Mouse (Mus musculus): ENCODE data around the gene Usp46. TPM values are rescaled to one million over a fixed set of nuclear protein-coding genes. Genes with fewer than 3 reads are reported as not detected.

Gene Usp46
- polyA plus RNA-seq, 1 experiment from 2014 or later = 33.0 TPM

DNA sequence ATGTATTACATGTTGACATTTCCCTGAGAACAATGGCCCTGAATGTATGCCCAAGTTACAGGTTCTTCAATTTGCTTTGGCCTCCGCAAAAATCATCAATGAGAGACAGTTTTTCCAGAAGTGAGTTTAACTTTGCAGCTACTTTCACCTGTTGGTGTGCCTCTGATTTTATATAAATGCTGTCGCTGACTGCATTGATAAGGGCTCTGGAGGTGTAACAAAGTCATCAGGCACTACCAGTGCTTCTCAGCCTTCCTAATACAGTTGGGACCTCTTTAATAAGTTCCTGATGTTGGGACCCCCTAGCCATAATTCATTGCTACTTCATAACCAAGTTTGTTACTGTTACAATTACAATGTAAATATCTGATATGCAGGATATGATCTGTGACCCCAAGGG, 27.4 kb upstream of the Usp46 start:
- 0 out of 2 replicates have a peak, but pooled peaks cover 2% of the 10 kb centered on the region for H3K36me3 ChIP-seq (ENCODE audit: control insufficient read depth, insufficient read depth, low read length)
- H3K4me3 ChIP-seq (ENCODE audit: low read depth, low read length) = no peak overlapping the region
- H3K9ac ChIP-seq (ENCODE audit: low read length) = no peak overlapping the region
- no peaks in the 10 kb centered on the region for H3K27me3 ChIP-seq (ENCODE audit: control insufficient read depth, insufficient read depth, low read length)
- ATAC-seq (ENCODE audit: insufficient read depth, low FRiP score, low TSS enrichment) (no peak), DNase-seq (ENCODE audit: low spot score) (no peak)
- H3K27ac ChIP-seq (ENCODE audit: low read depth, low read length) = no peak overlapping the region
- no peaks in the 10 kb centered on the region for H3K4me1 ChIP-seq (ENCODE audit: control insufficient read depth, insufficient read depth, low read length)
- WGBS = 88% methylated on average over 2 of the region's 2 CpGs
- H3K9me3 ChIP-seq (ENCODE audit: control insufficient read depth, low read length) = no peaks in the 10 kb centered on the region
- H3K4me2 ChIP-seq (ENCODE audit: low read depth) = no peak overlapping the region

GRCm38 (mm10) chr5:74094841-74095437, 26.7 kb upstream of the Usp46 start:
- ATAC-seq (ENCODE audit: insufficient read depth, low FRiP score, low TSS enrichment) (no peak), DNase-seq (ENCODE audit: low spot score) (no peak)
- Histone ChIP-seq H3K9ac (ENCODE audit: low read length) (no peak overlapping the region), H3K9me3 (ENCODE audit: control insufficient read depth, low read length) (no peaks in the 10 kb centered on the region), H3K4me1 (ENCODE audit: control insufficient read depth, insufficient read depth, low read length) (no peaks in the 10 kb centered on the region), H3K4me3 (ENCODE audit: low read depth, low read length) (peak overlapping the region; percentile 91; the same call in 1 of the 2 replicates), H3K4me2 (ENCODE audit: low read depth) (peak overlapping the region; percentile 74), H3K27ac (ENCODE audit: low read depth, low read length) (no peak overlapping the region), H3K36me3 (ENCODE audit: control insufficient read depth, insufficient read depth, low read length) (0 out of 2 replicates have a peak, but pooled peaks cover 2% of the 10 kb centered on the region), H3K27me3 (ENCODE audit: control insufficient read depth, insufficient read depth, low read length) (no peaks in the 10 kb centered on the region)
- WGBS = 84% methylated on average over 8 of the region's 8 CpGs

GRCm38 (mm10) chr5:74093556-74094428, 25.6 kb upstream of the Usp46 start:
- Histone ChIP-seq H3K4me2 (ENCODE audit: low read depth) (peak overlapping the region; percentile 74), H3K9me3 (ENCODE audit: control insufficient read depth, low read length) (no peaks in the 10 kb centered on the region), H3K27ac (ENCODE audit: low read depth, low read length) (peak overlapping the region; percentile 83; the same call in 1 of the 2 replicates), H3K36me3 (ENCODE audit: control insufficient read depth, insufficient read depth, low read length) (0 out of 2 replicates have a peak, but pooled peaks cover 2% of the 10 kb centered on the region), H3K4me3 (ENCODE audit: low read depth, low read length) (peak overlapping the region; percentile 91), H3K9ac (ENCODE audit: low read length) (peak overlapping the region; percentile 98), H3K27me3 (ENCODE audit: control insufficient read depth, insufficient read depth, low read length) (no peaks in the 10 kb centered on the region), H3K4me1 (ENCODE audit: control insufficient read depth, insufficient read depth, low read length) (no peaks in the 10 kb centered on the region)
- WGBS = 27% methylated on average over 11 of the region's 11 CpGs
- DNase-seq (ENCODE audit: low spot score) (no peak), ATAC-seq (ENCODE audit: insufficient read depth, low FRiP score, low TSS enrichment) (no peak)

GRCm38 (mm10) chr5:74092833-74093555, 24.8 kb upstream of the Usp46 start:
- ATAC-seq (ENCODE audit: insufficient read depth, low FRiP score, low TSS enrichment) (peak; percentile 99), DNase-seq (ENCODE audit: low spot score) (peak; percentile 93)
- Histone ChIP-seq H3K4me2 (ENCODE audit: low read depth) (peak overlapping the region; percentile 74), H3K4me3 (ENCODE audit: low read depth, low read length) (peak overlapping the region; percentile 91), H3K9me3 (ENCODE audit: control insufficient read depth, low read length) (no peaks in the 10 kb centered on the region), H3K27ac (ENCODE audit: low read depth, low read length) (peak overlapping the region; percentile 83), H3K27me3 (ENCODE audit: control insufficient read depth, insufficient read depth, low read length) (no peaks in the 10 kb centered on the region), H3K4me1 (ENCODE audit: control insufficient read depth, insufficient read depth, low read length) (no peaks in the 10 kb centered on the region), H3K36me3 (ENCODE audit: control insufficient read depth, insufficient read depth, low read length) (0 out of 2 replicates have a peak, but pooled peaks cover 2% of the 10 kb centered on the region), H3K9ac (ENCODE audit: low read length) (peak overlapping the region; percentile 98)
- WGBS = under 1% methylated on average over 51 of the region's 57 CpGs

GRCm38 (mm10) chr5:74092481-74092832, 24.2 kb upstream of the Usp46 start:
- Histone ChIP-seq H3K9me3 (ENCODE audit: control insufficient read depth, low read length) (no peaks in the 10 kb centered on the region), H3K27ac (ENCODE audit: low read depth, low read length) (no peak overlapping the region), H3K4me3 (ENCODE audit: low read depth, low read length) (peak overlapping the region; percentile 91), H3K36me3 (ENCODE audit: control insufficient read depth, insufficient read depth, low read length) (0 out of 2 replicates have a peak, but pooled peaks cover 2% of the 10 kb centered on the region), H3K27me3 (ENCODE audit: control insufficient read depth, insufficient read depth, low read length) (no peaks in the 10 kb centered on the region), H3K9ac (ENCODE audit: low read length) (peak overlapping the region; percentile 37; the same call in 1 of the 2 replicates), H3K4me2 (ENCODE audit: low read depth) (peak overlapping the region; percentile 39), H3K4me1 (ENCODE audit: control insufficient read depth, insufficient read depth, low read length) (no peaks in the 10 kb centered on the region)
- ATAC-seq (ENCODE audit: insufficient read depth, low FRiP score, low TSS enrichment) = no peak
- 46% methylated on average over 4 of the region's 4 CpGs for WGBS
- DNase-seq (ENCODE audit: low spot score) = no peak

- no peak overlapping the region for H3K27ac ChIP-seq (ENCODE audit: low read depth, low read length)
- no peaks in the 10 kb centered on the region for H3K4me1 ChIP-seq (ENCODE audit: control insufficient read depth, insufficient read depth, low read length)
- no peak overlapping the region for H3K4me2 ChIP-seq (ENCODE audit: low read depth)
- DNase-seq (ENCODE audit: low spot score) (no peak), ATAC-seq (ENCODE audit: insufficient read depth, low FRiP score, low TSS enrichment) (no peak)
- H3K36me3 ChIP-seq (ENCODE audit: control insufficient read depth, insufficient read depth, low read length) = no peaks in the 10 kb centered on the region
- H3K27me3 ChIP-seq (ENCODE audit: control insufficient read depth, insufficient read depth, low read length) = no peaks in the 10 kb centered on the region
- WGBS = 92% methylated on average over 3 of the region's 3 CpGs
- no peak overlapping the region for H3K9ac ChIP-seq (ENCODE audit: low read length)
- H3K9me3 ChIP-seq (ENCODE audit: control insufficient read depth, low read length) = no peaks in the 10 kb centered on the region
- no peak overlapping the region for H3K4me3 ChIP-seq (ENCODE audit: low read depth, low read length)
Measured at GRCm38 (mm10) chr5:74089643-74090042, 21.4 kb upstream of the Usp46 start.

GRCm38 (mm10) chr5:74081756-74082155, 13.5 kb upstream of the Usp46 start:
- no peak overlapping the region for H3K27ac ChIP-seq (ENCODE audit: low read depth, low read length)
- H3K4me3 ChIP-seq (ENCODE audit: low read depth, low read length) = no peak overlapping the region
- H3K36me3 ChIP-seq (ENCODE audit: control insufficient read depth, insufficient read depth, low read length) = no peaks in the 10 kb centered on the region
- H3K4me1 ChIP-seq (ENCODE audit: control insufficient read depth, insufficient read depth, low read length) = no peaks in the 10 kb centered on the region
- H3K9ac ChIP-seq (ENCODE audit: low read length) = no peak overlapping the region
- no peaks in the 10 kb centered on the region; the same call in 1 of the 2 replicates for H3K27me3 ChIP-seq (ENCODE audit: control insufficient read depth, insufficient read depth, low read length)
- no peaks in the 10 kb centered on the region for H3K9me3 ChIP-seq (ENCODE audit: control insufficient read depth, low read length)
- no peak for ATAC-seq (ENCODE audit: insufficient read depth, low FRiP score, low TSS enrichment)
- no peak overlapping the region for H3K4me2 ChIP-seq (ENCODE audit: low read depth)
- no peak for DNase-seq (ENCODE audit: low spot score)
- 93% methylated on average over 6 of the region's 6 CpGs for WGBS

DNA sequence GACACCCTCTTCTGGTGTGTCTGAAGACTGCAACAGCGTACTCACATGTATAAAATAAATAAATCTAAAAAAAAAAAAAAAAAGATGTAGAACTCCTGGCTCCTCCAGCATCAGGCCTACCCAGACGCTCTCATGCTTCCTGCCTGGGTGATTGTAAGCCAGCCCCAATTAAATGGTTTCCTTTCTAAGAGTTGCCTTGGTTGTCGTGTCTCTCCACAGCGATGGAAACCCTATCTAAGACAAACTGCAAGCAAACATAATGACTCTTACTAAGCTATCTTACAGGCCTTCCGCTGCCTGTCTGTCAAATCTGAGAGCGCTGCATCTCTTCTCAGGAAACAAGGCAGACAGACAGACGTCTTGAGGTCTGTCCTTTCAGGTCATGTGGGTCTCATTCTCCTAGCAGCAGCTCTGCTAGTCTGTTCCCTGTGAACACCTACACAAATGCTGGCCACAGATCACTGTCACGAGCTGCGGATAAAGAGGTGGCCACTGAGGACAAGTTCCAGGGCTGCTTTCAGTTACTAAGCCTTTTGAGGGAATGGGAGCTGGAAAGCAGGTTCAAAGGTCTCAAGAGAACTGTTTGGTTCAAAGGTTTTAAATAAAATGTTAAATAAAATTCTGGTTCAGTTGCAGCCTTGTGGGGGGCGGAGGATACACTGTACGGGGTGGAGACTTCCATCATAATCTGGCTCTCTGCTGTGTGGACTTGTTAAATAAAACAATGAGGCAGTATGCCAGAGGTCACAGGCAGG, 10.8 kb upstream of the Usp46 start:
- H3K4me2 ChIP-seq (ENCODE audit: low read depth) = no peak overlapping the region
- 87% methylated on average over 11 of the region's 11 CpGs for WGBS
- H3K9ac ChIP-seq (ENCODE audit: low read length) = no peak overlapping the region
- no peak overlapping the region for H3K27ac ChIP-seq (ENCODE audit: low read depth, low read length)
- H3K4me3 ChIP-seq (ENCODE audit: low read depth, low read length) = no peak overlapping the region
- ATAC-seq (ENCODE audit: insufficient read depth, low FRiP score, low TSS enrichment) (no peak), DNase-seq (ENCODE audit: low spot score) (no peak)
- no peaks in the 10 kb centered on the region for H3K9me3 ChIP-seq (ENCODE audit: control insufficient read depth, low read length)
- H3K27me3 ChIP-seq (ENCODE audit: control insufficient read depth, insufficient read depth, low read length) = no peaks in the 10 kb centered on the region; the same call in 1 of the 2 replicates
- no peaks in the 10 kb centered on the region for H3K36me3 ChIP-seq (ENCODE audit: control insufficient read depth, insufficient read depth, low read length)
- no peaks in the 10 kb centered on the region for H3K4me1 ChIP-seq (ENCODE audit: control insufficient read depth, insufficient read depth, low read length)
